Mouse (Mus musculus): ENCODE measurements around the gene Adam34.

DNA sequence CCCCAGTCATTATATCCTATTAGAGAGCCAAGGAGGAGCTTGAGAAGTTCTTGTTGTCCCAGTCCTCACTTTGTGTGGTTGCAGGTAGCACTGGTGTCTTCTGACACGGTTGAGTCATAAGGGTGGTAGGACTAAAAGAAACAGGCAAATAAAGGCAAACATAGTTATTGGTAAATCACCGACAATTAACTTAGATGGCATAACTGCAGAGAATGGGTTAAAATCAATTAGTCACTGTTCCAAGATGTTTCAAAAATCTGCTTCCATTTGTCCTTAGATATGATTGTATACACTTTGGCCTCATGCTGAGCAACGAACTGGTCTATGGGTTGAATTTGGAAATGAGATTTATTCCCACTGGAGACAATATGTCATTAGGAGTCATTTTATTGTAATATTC lies 82.7 kb downstream of the Adam34 start, which contains the start of gene Gm5346:
- no peak for TF ChIP-seq CTCF (IDR thresholded peaks at IDR 0.05)
- no peak for TF ChIP-seq EP300 (IDR thresholded peaks at IDR 0.05; ENCODE audit: insufficient read depth, low read depth, low read length)
